Mouse (Mus musculus) CD4-positive helper T cell, adult 2 months (primary cell): ENCODE data around the gene Top2b.

ENCODE experiments used
- DNase-seq: peaks from one replicate; pipeline ENCODE4 v3.0.0-alpha.2; 2012; ENCODE audit warnings: low read depth, missing footprints, low spot score

Top2b gene

GRCm38 (mm10) chr14:16364878-16365337 lies at the start of gene Top2b:
Top2b (plus strand) TSS chr14:16365179.
- DNase-seq: peak; percentile 98

- no peak for DNase-seq
These were observed 48.3 kb upstream of the Top2b start for GRCm38 (mm10) chr14:16316715-16317114.

GRCm38 (mm10) chr14:16319818-16320217 lies 45.2 kb upstream of the Top2b start:
- DNase-seq: no peak

- DNase-seq: no peak
These were observed 40.6 kb upstream of the Top2b start for GRCm38 (mm10) chr14:16324394-16324793.

- DNase-seq: no peak
These were observed 39.8 kb upstream of the Top2b start for GRCm38 (mm10) chr14:16325208-16325607.

- DNase-seq: no peak
These were observed 36.4 kb upstream of the Top2b start for GRCm38 (mm10) chr14:16328531-16328930.

- no peak for DNase-seq
These were observed 36.0 kb upstream of the Top2b start for GRCm38 (mm10) chr14:16328959-16329480.

- DNase-seq: no peak
These were observed 35.2 kb upstream of the Top2b start for GRCm38 (mm10) chr14:16329756-16330155.

- no peak for DNase-seq
These were observed 30.7 kb upstream of the Top2b start for GRCm38 (mm10) chr14:16334260-16334659.

- no peak for DNase-seq
These were observed 29.1 kb upstream of the Top2b start for GRCm38 (mm10) chr14:16335835-16336417.

- no peak for DNase-seq
These were observed 17.5 kb upstream of the Top2b start for GRCm38 (mm10) chr14:16347505-16347904.

- no peak for DNase-seq
These were observed 5.3 kb upstream of the Top2b start for GRCm38 (mm10) chr14:16359704-16360103.

- DNase-seq: peak; percentile 44
These were observed 683 bp upstream of the Top2b start for GRCm38 (mm10) chr14:16364161-16364831.

- peak; percentile 77 for DNase-seq
These were observed 589 bp downstream of the Top2b start for GRCm38 (mm10) chr14:16365362-16366173.

GRCm38 (mm10) chr14:16366174-16366889 lies 1.4 kb downstream of the Top2b start:
- DNase-seq: peak; percentile 30

GRCm38 (mm10) chr14:16366986-16367385 lies 2.0 kb downstream of the Top2b start:
- peak; percentile 22 for DNase-seq

- DNase-seq: peak; percentile 49
These were observed 7.8 kb downstream of the Top2b start for GRCm38 (mm10) chr14:16372761-16373160.

- DNase-seq: no peak
These were observed 8.2 kb downstream of the Top2b start for GRCm38 (mm10) chr14:16373190-16373589.

- peak; percentile 81 for DNase-seq
These were observed 15.1 kb downstream of the Top2b start for GRCm38 (mm10) chr14:16379917-16380570.

- DNase-seq: no peak
These were observed 19.8 kb downstream of the Top2b start for GRCm38 (mm10) chr14:16384783-16385182.

GRCm38 (mm10) chr14:16405187-16405586 lies 40.2 kb downstream of the Top2b start:
- DNase-seq: no peak
